Mouse (Mus musculus) midbrain, embryonic 10.5 days (tissue): ENCODE measurements around the gene Spi1. TPM values are rescaled to one million over a fixed set of nuclear protein-coding genes. Genes with fewer than 3 reads are reported as not detected.
"Not testable (repeated sequence)": the region's sequence is repeated elsewhere in the genome, so short reads cannot be mapped to it uniquely, and the experiment has no call there.

Experiments used
- DNase-seq: peaks from one replicate; pipeline ENCODE4 v3.0.0-alpha.2; 2017; ENCODE audit warnings: low spot score
- H3K27ac ChIP-seq: fragments of 300-500 bp; sonication (generic); replicated peaks from 2 replicates; pipeline ENCODE4 v1.5.1; 2016; ENCODE audit warnings: mild to moderate bottlenecking
- H3K27me3 ChIP-seq: fragments of 300-500 bp; sonication (generic); 2 replicates; pipeline ENCODE4 v1.6.1; 2016; ENCODE audit warnings: low read depth, mild to moderate bottlenecking; ENCODE audit not compliant: poor library complexity, severe bottlenecking
- H3K36me3 ChIP-seq: fragments of 300-500 bp; sonication (generic); 2 replicates; pipeline ENCODE4 v1.6.1; 2016; ENCODE audit warnings: mild to moderate bottlenecking, moderate library complexity
- H3K4me1 ChIP-seq: fragments of 300-500 bp; sonication (generic); 2 replicates; pipeline ENCODE4 v1.6.1; 2016
- H3K4me3 ChIP-seq: fragments of 300-500 bp; sonication (generic); 2 replicates; pipeline ENCODE4 v1.5.1; 2016; ENCODE audit warnings: mild to moderate bottlenecking, moderate library complexity
- H3K9me3 ChIP-seq: fragments of 300-500 bp; sonication (generic); replicated peaks from 2 replicates; pipeline ENCODE4 v1.6.1; 2016; ENCODE audit warnings: mild to moderate bottlenecking
- WGBS: fragments of 180-500 bp; shearing (Covaris S2); methylation state at CpG from one replicate; pipeline ENCODE4 v1.1.7; 2016; 5-methylcytosine and 5-hydroxymethylcytosine counted together
- polyA plus RNA-seq: library from polyadenylated mRNA; unstranded; fragments of >200 nt; fragmentation: Nextera tagmentation; extraction: Ambion mirVana; gene quantifications from 2 replicates; pipeline ENCODE4 v1.2.1, GENCODE M21; 2016

The Spi1 gene
- polyA plus RNA-seq, 1 experiment from 2014 or later = 3.6 TPM

GRCm38 (mm10) chr2:91111832-91112231 lies 29.6 kb downstream of the Spi1 start:
- not testable (repeated sequence) for DNase-seq, H3K4me3 ChIP-seq, H3K36me3 ChIP-seq, H3K4me1 ChIP-seq, H3K27ac ChIP-seq, H3K9me3 ChIP-seq
- WGBS = 91% methylated on average over 3 of the region's 3 CpGs
- peaks cover 15% of the 10 kb centered on the region for H3K27me3 ChIP-seq

GRCm38 (mm10) chr2:91112491-91112890 lies 30.3 kb downstream of the Spi1 start:
- WGBS = 67% methylated on average over 4 of the region's 4 CpGs
- no peak overlapping the region for H3K27ac ChIP-seq
- no peak overlapping the region for H3K4me3 ChIP-seq
- H3K36me3 ChIP-seq = no peaks in the 10 kb centered on the region
- peaks cover 18% of the 10 kb centered on the region for H3K27me3 ChIP-seq
- H3K9me3 ChIP-seq = no peaks in the 10 kb centered on the region
- H3K4me1 ChIP-seq = peaks cover 9% of the 10 kb centered on the region
- DNase-seq = no peak

GRCm38 (mm10) chr2:91113334-91113733 lies 31.1 kb downstream of the Spi1 start:
- Histone ChIP-seq H3K27ac (no peak overlapping the region), H3K27me3 (peaks cover 18% of the 10 kb centered on the region), H3K36me3 (no peaks in the 10 kb centered on the region), H3K9me3 (no peaks in the 10 kb centered on the region), H3K4me1 (peaks cover 9% of the 10 kb centered on the region), H3K4me3 (no peak overlapping the region)
- no peak for DNase-seq
- WGBS = 79% methylated on average over 10 of the region's 10 CpGs

GRCm38 (mm10) chr2:91113852-91114251 lies 31.7 kb downstream of the Spi1 start:
- DNase-seq = no peak
- no peaks in the 10 kb centered on the region for H3K36me3 ChIP-seq
- no peak overlapping the region for H3K27ac ChIP-seq
- 66% methylated on average over 6 of the region's 6 CpGs for WGBS
- H3K27me3 ChIP-seq = peaks cover 18% of the 10 kb centered on the region
- H3K4me3 ChIP-seq = no peak overlapping the region
- H3K9me3 ChIP-seq = no peaks in the 10 kb centered on the region
- peaks cover 9% of the 10 kb centered on the region for H3K4me1 ChIP-seq

- Histone ChIP-seq H3K9me3 (no peaks in the 10 kb centered on the region), H3K4me3 (peak overlapping the region; percentile 64), H3K36me3 (no peaks in the 10 kb centered on the region), H3K27me3 (peaks cover 18% of the 10 kb centered on the region), H3K4me1 (peaks cover 9% of the 10 kb centered on the region), H3K27ac (peak overlapping the region; percentile 82)
- WGBS = 7% methylated on average over 42 of the region's 42 CpGs
- peak; percentile 95 for DNase-seq
Measured at GRCm38 (mm10) chr2:91114781-91115577, 32.8 kb downstream of the Spi1 start.

GRCm38 (mm10) chr2:91115578-91115970 lies 33.4 kb downstream of the Spi1 start:
- Histone ChIP-seq H3K27me3 (peaks cover 18% of the 10 kb centered on the region), H3K4me1 (peaks cover 9% of the 10 kb centered on the region), H3K27ac (peak overlapping the region; percentile 82), H3K9me3 (no peaks in the 10 kb centered on the region), H3K36me3 (no peaks in the 10 kb centered on the region), H3K4me3 (peak overlapping the region; percentile 64)
- WGBS = 38% methylated on average over 12 of the region's 12 CpGs
- DNase-seq = no peak

- H3K4me1 ChIP-seq = peaks cover 9% of the 10 kb centered on the region
- no peak overlapping the region for H3K27ac ChIP-seq
- no peak for DNase-seq
- H3K36me3 ChIP-seq = no peaks in the 10 kb centered on the region
- no peaks in the 10 kb centered on the region for H3K9me3 ChIP-seq
- H3K27me3 ChIP-seq = peaks cover 18% of the 10 kb centered on the region
- no peak overlapping the region for H3K4me3 ChIP-seq
- WGBS = 79% methylated on average over 5 of the region's 5 CpGs
Measured at GRCm38 (mm10) chr2:91116842-91117241, 34.7 kb downstream of the Spi1 start.

- Histone ChIP-seq H3K27me3 (peaks cover 18% of the 10 kb centered on the region), H3K4me3 (no peak within 1 kb of the TSS), H3K4me1 (peaks cover 9% of the 10 kb centered on the region), H3K27ac (no peak within 1 kb of the TSS), H3K36me3 (no peaks in the 10 kb centered on the region), H3K9me3 (no peaks in the 10 kb centered on the region)
- no peak for DNase-seq
- WGBS = 82% methylated on average over 11 of the region's 11 CpGs
Measured at GRCm38 (mm10) chr2:91117585-91118275, 35.5 kb downstream of the Spi1 start, which contains the start of gene Mybpc3. Gene Mybpc3, plus strand, starts transcription at chr2:91118144.

- 71% methylated on average over 1 of the region's 1 CpGs for WGBS
- no peaks in the 10 kb centered on the region for H3K9me3 ChIP-seq
- H3K4me3 ChIP-seq = no peak overlapping the region
- H3K36me3 ChIP-seq = no peaks in the 10 kb centered on the region
- no peak for DNase-seq
- H3K27ac ChIP-seq = no peak overlapping the region
- H3K4me1 ChIP-seq = peaks cover 9% of the 10 kb centered on the region
- H3K27me3 ChIP-seq = peaks cover 18% of the 10 kb centered on the region
Measured at GRCm38 (mm10) chr2:91118647-91119046, 36.5 kb downstream of the Spi1 start.

- Histone ChIP-seq H3K36me3 (no peaks in the 10 kb centered on the region), H3K4me3 (no peak overlapping the region), H3K4me1 (peaks cover 9% of the 10 kb centered on the region), H3K27ac (no peak overlapping the region), H3K9me3 (no peaks in the 10 kb centered on the region), H3K27me3 (peaks cover 18% of the 10 kb centered on the region)
- 91% methylated on average over 19 of the region's 19 CpGs for WGBS
- DNase-seq = no peak
Measured at GRCm38 (mm10) chr2:91119061-91119460, 36.9 kb downstream of the Spi1 start.

- H3K36me3 ChIP-seq = no peaks in the 10 kb centered on the region
- H3K27me3 ChIP-seq = peaks cover 18% of the 10 kb centered on the region
- no peak overlapping the region for H3K4me3 ChIP-seq
- no peak overlapping the region for H3K27ac ChIP-seq
- no peak for DNase-seq
- peaks cover 9% of the 10 kb centered on the region for H3K4me1 ChIP-seq
- WGBS = 92% methylated on average over 6 of the region's 6 CpGs
- no peaks in the 10 kb centered on the region for H3K9me3 ChIP-seq
Measured at GRCm38 (mm10) chr2:91119551-91119950, 37.4 kb downstream of the Spi1 start.

GRCm38 (mm10) chr2:91120261-91120671 lies 38.1 kb downstream of the Spi1 start:
- Histone ChIP-seq H3K27ac (no peak overlapping the region), H3K27me3 (peaks cover 18% of the 10 kb centered on the region), H3K4me3 (no peak overlapping the region), H3K4me1 (peaks cover 4% of the 10 kb centered on the region), H3K9me3 (no peaks in the 10 kb centered on the region), H3K36me3 (no peaks in the 10 kb centered on the region)
- 81% methylated on average over 6 of the region's 6 CpGs for WGBS
- no peak for DNase-seq

- H3K27me3 ChIP-seq = peaks cover 11% of the 10 kb centered on the region
- no peak for DNase-seq
- H3K4me3 ChIP-seq = no peak overlapping the region
- H3K36me3 ChIP-seq = no peaks in the 10 kb centered on the region
- 91% methylated on average over 6 of the region's 6 CpGs for whole genome bisulfite sequencing
- no peaks in the 10 kb centered on the region for H3K9me3 ChIP-seq
- no peaks in the 10 kb centered on the region for H3K4me1 ChIP-seq
- H3K27ac ChIP-seq = no peak overlapping the region
Measured at GRCm38 (mm10) chr2:91121011-91121410, 38.8 kb downstream of the Spi1 start.
